Comparison of ENCODE assay signal across 9 mouse cellular contexts in the genomic region with DNA sequence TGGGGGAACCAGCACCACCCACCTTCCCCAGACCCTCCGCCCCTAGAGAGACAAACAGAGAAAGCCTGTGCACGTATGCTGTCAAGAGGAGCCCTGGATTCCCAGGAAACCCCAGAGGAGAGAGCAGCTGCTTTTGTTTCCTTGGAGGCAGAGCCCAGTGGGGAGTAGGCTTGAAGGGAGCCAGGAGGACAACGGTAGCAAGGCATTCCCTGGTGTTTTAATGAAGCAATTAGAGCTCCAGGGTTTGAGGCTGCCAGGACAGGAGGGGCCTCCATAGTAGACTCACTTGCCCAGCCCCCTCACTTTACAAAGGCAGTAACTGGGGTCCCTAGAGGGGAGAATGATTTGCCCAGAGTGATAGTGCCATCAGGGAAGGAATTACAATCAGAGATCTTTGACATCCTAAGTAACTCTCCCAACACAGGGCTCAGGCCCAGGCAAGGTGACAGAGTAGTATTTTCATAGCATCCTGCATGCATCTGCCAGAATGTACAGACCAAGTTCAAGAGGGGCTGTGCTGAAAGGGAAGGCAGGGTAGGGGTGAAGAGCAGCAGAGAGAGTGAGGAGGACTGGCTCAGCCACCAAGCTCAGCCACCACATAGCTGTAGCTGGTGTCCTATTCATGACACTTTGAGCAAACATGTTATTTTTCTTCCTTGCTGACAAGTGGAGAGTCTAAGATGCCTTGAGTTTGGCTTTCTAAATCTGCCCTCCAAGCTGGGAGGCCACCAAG.
DNase-seq lines count a peak whose midpoint lies in the region; ATAC-seq lines count a peak whose summit lies in the region.
"Had no signal": no experiment of that assay in that cellular context is flagged by ENCODE, and none has a peak within 500 bp of the region (broad histone marks: within the 10 kb centered on the region; RNA-seq: fewer than 3 reads in every experiment).

No protein-coding gene starts in this region.

- DNase-seq in R1 (ENCODE audit: low read depth, low spot score): peak; percentile 10
- DNase-seq in embryo, embryonic 10.5 days (ENCODE audit: low spot score): peak; percentile 63
- peak; percentile 46 for DNase-seq in hindbrain, embryonic 10.5 days (ENCODE audit: low spot score)
- no peak for DNase-seq in B cell, adult 2 months
- DNase-seq: cerebellum, postnatal 36 days had no signal

- no peak overlapping the region for H3K4me2 ChIP-seq in midbrain, embryonic 12.5 days (replicated peaks)
- H3K4me2 ChIP-seq in kidney, embryonic 14.5 days (replicated peaks; ENCODE audit: low read depth, low read length): no peak overlapping the region
- H3K4me2 ChIP-seq: heart, embryonic 13.5 days had no signal

- H3K27ac ChIP-seq in hindbrain, embryonic 10.5 days: peak overlapping the region; percentile 84
- peak overlapping the region; percentile 77 for H3K27ac ChIP-seq in midbrain, embryonic 12.5 days (replicated peaks)
- no peak overlapping the region for H3K27ac ChIP-seq in kidney, embryonic 14.5 days (ENCODE audit: low read depth, low read length)
- H3K27ac ChIP-seq: heart, embryonic 13.5 days had no signal

- H3K27me3 ChIP-seq in hindbrain, embryonic 10.5 days (ENCODE audit: insufficient read depth, poor library complexity, severe bottlenecking): no peaks in the 10 kb centered on the region
- no peaks in the 10 kb centered on the region for H3K27me3 ChIP-seq in midbrain, embryonic 12.5 days
- H3K27me3 ChIP-seq in kidney, embryonic 14.5 days (ENCODE audit: control insufficient read depth, insufficient read depth, low read length): no peaks in the 10 kb centered on the region
- H3K27me3 ChIP-seq: heart, embryonic 13.5 days had no signal

- no peak overlapping the region; the same call in 1 of the 2 replicates for H3K4me3 ChIP-seq in hindbrain, embryonic 10.5 days
- H3K4me3 ChIP-seq in midbrain, embryonic 12.5 days: no peak overlapping the region
- H3K4me3 ChIP-seq in kidney, embryonic 14.5 days (ENCODE audit: low read length): no peak overlapping the region
- H3K4me3 ChIP-seq: heart, embryonic 13.5 days had no signal

- peaks cover 20% of the 10 kb centered on the region for H3K4me1 ChIP-seq in hindbrain, embryonic 10.5 days (replicated peaks)
- H3K4me1 ChIP-seq in midbrain, embryonic 12.5 days: peaks cover 23% of the 10 kb centered on the region
- H3K4me1 ChIP-seq in kidney, embryonic 14.5 days (ENCODE audit: control insufficient read depth, insufficient read depth, low read length): peaks cover 7% of the 10 kb centered on the region

- WGBS in hindbrain, embryonic 10.5 days: 7% methylated on average over 3 of the region's 3 CpGs
- 8% methylated on average over 3 of the region's 3 CpGs for WGBS in midbrain, embryonic 12.5 days
- 26% methylated on average over 3 of the region's 3 CpGs for WGBS in kidney, embryonic 14.5 days

- H3K9me3 ChIP-seq in hindbrain, embryonic 10.5 days: no peaks in the 10 kb centered on the region
- H3K9me3 ChIP-seq in midbrain, embryonic 12.5 days: no peaks in the 10 kb centered on the region
- H3K9me3 ChIP-seq in kidney, embryonic 14.5 days (ENCODE audit: control insufficient read depth, low read length): no peaks in the 10 kb centered on the region
- H3K9me3 ChIP-seq: heart, embryonic 13.5 days had no signal

- ATAC-seq in midbrain, embryonic 12.5 days (ENCODE audit: low FRiP score, low read depth): peak; percentile 89
- ATAC-seq in megakaryocyte-erythroid progenitor cell, adult 5-6 weeks (replicated peaks; ENCODE audit: low FRiP score, low TSS enrichment, poor library complexity, severe bottlenecking): no peak
- no peak for ATAC-seq in kidney, embryonic 14.5 days (ENCODE audit: low FRiP score, low TSS enrichment)

- H3K36me3 ChIP-seq in hindbrain, embryonic 10.5 days: no peaks in the 10 kb centered on the region
- H3K36me3 ChIP-seq in midbrain, embryonic 12.5 days: no peaks in the 10 kb centered on the region
- H3K36me3 ChIP-seq in kidney, embryonic 14.5 days (ENCODE audit: control insufficient read depth, insufficient read depth, low read length): no peaks in the 10 kb centered on the region
- H3K36me3 ChIP-seq: heart, embryonic 13.5 days had no signal

- no peak overlapping the region for H3K9ac ChIP-seq in midbrain, embryonic 12.5 days (replicated peaks)
- H3K9ac ChIP-seq in kidney, embryonic 14.5 days (ENCODE audit: low read depth, low read length): no peak overlapping the region
- H3K9ac ChIP-seq: heart, embryonic 13.5 days had no signal

Comparison
In these comparisons a context has a peak if more than half of its experiments do, and no peak if none do; other contexts are left out.
1. DNase-seq: peak in R1 (single experiment), embryo, embryonic 10.5 days (single experiment) and hindbrain, embryonic 10.5 days (single experiment); none in B cell, adult 2 months (0 of 2).